Mouse (Mus musculus) thymus, adult 2 months (tissue): ENCODE results near the gene Smco4. TPM values are rescaled to one million over a fixed set of nuclear protein-coding genes. Genes with fewer than 3 reads are reported as not detected.
A peak's percentile ranks its signal among the peaks of the same experiment; 100 is the strongest.
"Not testable (repeated sequence)": the region's sequence is repeated elsewhere in the genome, so short reads cannot be mapped to it uniquely, and the experiment has no call there.

Experiments used
- DNase-seq: peaks from one replicate; pipeline ENCODE4 v3.0.0; 2021
- H3K27ac ChIP-seq: fragments of 200-500 bp; 2 replicates; pipeline ENCODE4 v1.5.1; 2012; ENCODE audit warnings: low read length, control low read depth; ENCODE audit not compliant: control insufficient read depth, insufficient read depth
- H3K27me3 ChIP-seq: fragments of 200-500 bp; 2 replicates; pipeline ENCODE4 v1.6.1; 2012; ENCODE audit warnings: mild to moderate bottlenecking, low read length, moderate library complexity, mixed read lengths; ENCODE audit not compliant: control insufficient read depth, insufficient read depth
- H3K36me3 ChIP-seq: fragments of 200-500 bp; 2 replicates; pipeline ENCODE4 v1.6.1; 2012; ENCODE audit warnings: mild to moderate bottlenecking, low read length, moderate library complexity; ENCODE audit not compliant: control insufficient read depth, insufficient read depth
- H3K4me1 ChIP-seq: fragments of 200-500 bp; replicated peaks from 2 replicates; pipeline ENCODE4 v1.6.1; 2012; ENCODE audit warnings: low read length; ENCODE audit not compliant: control insufficient read depth, insufficient read depth
- H3K4me3 ChIP-seq: fragments of 200-500 bp; 2 replicates; pipeline ENCODE4 v1.5.1; 2012; ENCODE audit warnings: mild to moderate bottlenecking, low read length, control low read depth, moderate library complexity; ENCODE audit not compliant: control insufficient read depth, insufficient read depth
- CTCF ChIP-seq: fragments of 200-500 bp; IDR thresholded peaks from 2 replicates; pipeline ENCODE4 v1.5.1; 2012; ENCODE audit warnings: mild to moderate bottlenecking, control low read depth, low read length, moderate library complexity, borderline replicate concordance; ENCODE audit not compliant: control insufficient read depth, poor library complexity, insufficient read depth; ENCODE audit errors: extremely low read depth
- POLR2A ChIP-seq: fragments of 200-500 bp; IDR thresholded peaks from 2 replicates; pipeline ENCODE4 v1.6.1; 2012; ENCODE audit warnings: mild to moderate bottlenecking, low read length, control low read depth, moderate library complexity; ENCODE audit not compliant: control insufficient read depth, poor library complexity, insufficient read depth; ENCODE audit errors: extremely low read depth
- WGBS: fragments of 180-500 bp; shearing (Covaris S2); methylation state at CpG from one replicate; pipeline ENCODE4 v1.1.7; 2018; 5-methylcytosine and 5-hydroxymethylcytosine counted together
- polyA plus RNA-seq: library from polyadenylated mRNA; depleted of rRNA; stranded (reverse); fragments of >200 nt; gene quantifications from 2 replicates; pipeline ENCODE4 v1.2.3, GENCODE M21; 2012

The Smco4 gene
- polyA plus RNA-seq, 1 experiment, result 8.8 TPM

DNA sequence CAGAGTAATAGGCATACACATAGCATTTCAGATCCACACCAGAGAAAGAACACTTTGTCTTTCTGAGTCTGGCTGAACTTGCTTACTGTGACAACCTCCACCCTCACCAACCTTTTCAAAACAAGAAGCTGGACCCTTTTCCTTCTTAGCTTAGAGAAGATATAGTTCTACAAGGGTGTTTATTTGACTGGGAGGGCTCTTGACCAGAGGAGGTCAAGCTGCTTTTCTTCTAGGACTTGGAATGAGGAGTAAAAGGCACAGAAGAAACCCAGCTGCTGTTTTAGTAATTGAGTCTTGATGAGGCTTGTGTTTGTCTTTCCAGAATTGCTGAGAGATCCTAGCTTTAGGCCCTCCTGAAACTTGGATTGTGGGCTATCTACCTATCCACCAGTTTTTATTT is 3.9 kb upstream of the Smco4 start:
- H3K36me3 ChIP-seq, result no peaks in the 10 kb centered on the region
- TF ChIP-seq POLR2A (no peak), CTCF (no peak)

GRCm38 (mm10) chr9:15490331-15491100 is 2.7 kb upstream of the Smco4 start:
- no peaks in the 10 kb centered on the region for H3K36me3 ChIP-seq
- no peaks in the 10 kb centered on the region for H3K27me3 ChIP-seq
- H3K4me3 ChIP-seq, result no peak overlapping the region
- no peak overlapping the region for H3K27ac ChIP-seq
- no peak for TF ChIP-seq CTCF
- WGBS, result 93% methylated on average over 8 of the region's 8 CpGs
- peaks cover 8% of the 10 kb centered on the region for H3K4me1 ChIP-seq
- DNase-seq, result no peak

More for the DNA sequence above, 3.9 kb upstream of the Smco4 start:
- Histone ChIP-seq H3K27ac (no peak overlapping the region), H3K27me3 (no peaks in the 10 kb centered on the region), H3K4me3 (no peak overlapping the region), H3K4me1 (peaks cover 6% of the 10 kb centered on the region)
- no peak for DNase-seq

- H3K27me3 ChIP-seq, result no peaks in the 10 kb centered on the region
- H3K4me3 ChIP-seq, result no peak overlapping the region
- no peak for DNase-seq
- no peaks in the 10 kb centered on the region for H3K36me3 ChIP-seq
- H3K27ac ChIP-seq, result no peak overlapping the region
- 96% methylated on average over 4 of the region's 4 CpGs for WGBS
- TF ChIP-seq CTCF, result no peak
- no peak for TF ChIP-seq POLR2A
- H3K4me1 ChIP-seq, result peaks cover 8% of the 10 kb centered on the region
Measured at GRCm38 (mm10) chr9:15491686-15492085, 1.5 kb upstream of the Smco4 start.

- H3K27ac ChIP-seq, result no peak overlapping the region
- peaks cover 8% of the 10 kb centered on the region for H3K4me1 ChIP-seq
Measured at GRCm38 (mm10) chr9:15492401-15492800, 831 bp upstream of the Smco4 start.

GRCm38 (mm10) chr9:15493925-15494558 is 810 bp downstream of the Smco4 start:
- no peaks in the 10 kb centered on the region for H3K27me3 ChIP-seq
- peaks cover 8% of the 10 kb centered on the region for H3K4me1 ChIP-seq
- no peak overlapping the region for H3K27ac ChIP-seq
- WGBS, result 8% methylated on average over 37 of the region's 37 CpGs
- H3K4me3 ChIP-seq, result peak overlapping the region; percentile 53
- no peaks in the 10 kb centered on the region for H3K36me3 ChIP-seq
- TF ChIP-seq POLR2A, result no peak
- no peak for TF ChIP-seq CTCF
- DNase-seq, result peak; percentile 74

More at GRCm38 (mm10) chr9:15492401-15492800, 831 bp upstream of the Smco4 start:
- 92% methylated on average over 9 of the region's 9 CpGs for WGBS
- DNase-seq, result no peak
- no peaks in the 10 kb centered on the region for H3K36me3 ChIP-seq
- TF ChIP-seq CTCF (no peak), POLR2A (no peak)
- H3K4me3 ChIP-seq, result no peak overlapping the region
- no peaks in the 10 kb centered on the region for H3K27me3 ChIP-seq

GRCm38 (mm10) chr9:15495281-15495680 is 2.0 kb downstream of the Smco4 start:
- H3K27ac ChIP-seq, H3K4me3 ChIP-seq, DNase-seq, H3K27me3 ChIP-seq, H3K4me1 ChIP-seq, H3K36me3 ChIP-seq: not testable (repeated sequence)
- 97% methylated on average over 2 of the region's 2 CpGs for WGBS
